Mouse (Mus musculus): Measurements from ENCODE around the gene Sprr2a3.

DNA sequence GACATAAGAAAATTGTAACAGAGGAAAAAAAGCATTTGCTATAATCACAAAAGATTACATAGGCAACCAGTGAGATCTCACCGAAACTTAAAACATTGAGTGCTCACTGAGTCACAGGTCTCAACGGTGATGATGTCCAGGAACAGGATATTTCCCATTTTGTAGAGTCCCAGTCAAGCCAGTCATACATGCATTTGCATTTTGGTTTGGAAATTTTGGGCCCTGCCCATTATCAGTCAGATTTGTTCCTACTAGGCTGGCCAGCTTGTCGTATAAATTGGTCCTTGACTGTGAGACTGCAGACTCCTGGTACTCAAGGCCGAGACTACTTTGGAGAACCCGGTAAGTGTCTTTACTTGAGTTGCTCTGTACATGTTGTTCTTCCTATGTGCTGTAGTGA lies 53.6 kb downstream of the Sprr2a3 start, which contains the start of gene Sprr2d:
- TF ChIP-seq CTCF (IDR thresholded peaks at IDR 0.05 in 2 of 3, conservative IDR thresholded peaks at IDR 0.05 in 1 of 3; ENCODE audit: control insufficient read depth in 1 of 3, insufficient read depth in 1 of 3, low read depth in 2 of 3, low read length in 3 of 3, poor library complexity in 1 of 3, severe bottlenecking in 1 of 3) (no peak), MXI1 (IDR thresholded peaks at IDR 0.05; ENCODE audit: low read depth, low read length) (no peak)
